ENCODE assay signal across 12 mouse cellular contexts in genomic region chr17:9848559-9849357, GRCm38 (mm10).
A peak's percentile ranks its signal among the peaks of the same experiment; 100 is the strongest.
DNase-seq lines count a peak whose midpoint lies in the region; ATAC-seq lines count a peak whose summit lies in the region.
"Had no signal": no experiment of that assay in that cellular context is flagged by ENCODE, and none has a peak within 500 bp of the region (broad histone marks: within the 10 kb centered on the region; RNA-seq: fewer than 3 reads in every experiment).

No protein-coding gene starts in this region.

- H3K27me3 ChIP-seq in hindbrain, embryonic 14.5 days (ENCODE audit: control insufficient read depth, insufficient read depth, low read length): no peaks in the 10 kb centered on the region
- H3K27me3 ChIP-seq: CH12.LX; liver, embryonic 15.5 days had no signal

- no peaks in the 10 kb centered on the region; the same call in 1 of the 2 replicates for H3K4me1 ChIP-seq in hindbrain, embryonic 14.5 days (replicated peaks; ENCODE audit: control insufficient read depth, insufficient read depth, low read length)
- H3K4me1 ChIP-seq: liver, embryonic 15.5 days had no signal

- no peak overlapping the region for H3K9ac ChIP-seq in hindbrain, embryonic 14.5 days
- H3K9ac ChIP-seq: liver, embryonic 15.5 days had no signal

- H3K4me3 ChIP-seq in hindbrain, embryonic 14.5 days (replicated peaks; ENCODE audit: low read length): no peak overlapping the region
- H3K4me3 ChIP-seq: heart, embryonic 10.5 days; liver, embryonic 15.5 days had no signal

- H3K4me2 ChIP-seq in hindbrain, embryonic 14.5 days (replicated peaks): no peak overlapping the region
- H3K4me2 ChIP-seq: liver, embryonic 15.5 days had no signal

- intact Hi-C loops in heart, postnatal 25 days (cut with DNase I): loop anchor here (5.0 kb wide), 1 partner anchor 464 kb away; no protein-coding TSS in a partner anchor

- H3K36me3 ChIP-seq in hindbrain, embryonic 14.5 days (replicated peaks; ENCODE audit: control insufficient read depth, insufficient read depth): no peaks in the 10 kb centered on the region
- H3K36me3 ChIP-seq: heart, embryonic 10.5 days; liver, embryonic 15.5 days had no signal

- peak overlapping the region; percentile 40; the same call in 1 of the 2 replicates for H3K27ac ChIP-seq in hindbrain, embryonic 14.5 days
- H3K27ac ChIP-seq: heart, embryonic 10.5 days; liver, embryonic 15.5 days had no signal

- WGBS in hindbrain, embryonic 14.5 days: 21% methylated on average over 9 of the region's 9 CpGs

- peak; percentile 92; the same call in 1 of the 2 replicates for ATAC-seq in hindbrain, embryonic 14.5 days (ENCODE audit: low FRiP score)
- ATAC-seq: activated CD4-positive, CD25-positive, alpha-beta regulatory T cell, adult 4 months had no signal

- H3K9me3 ChIP-seq in hindbrain, embryonic 14.5 days (ENCODE audit: control insufficient read depth, low read length): no peaks in the 10 kb centered on the region
- H3K9me3 ChIP-seq: heart, embryonic 10.5 days; liver, embryonic 15.5 days had no signal

- DNase-seq in heart, adult 11 months: peak; percentile 93
- DNase-seq in heart, postnatal 25 days (ENCODE audit: low spot score): no peak
- DNase-seq in testis, postnatal 14 days (ENCODE audit: low spot score): peak; percentile 17
- no peak for DNase-seq in testis, postnatal 10 days (ENCODE audit: low spot score)
- no peak for DNase-seq in hindbrain, embryonic 14.5 days (ENCODE audit: low spot score)
- DNase-seq in retina, postnatal 1 day: peak; percentile 66
- DNase-seq in liver: no peak
- no peak for DNase-seq in spleen, postnatal 14 days (ENCODE audit: low spot score in 2 of 2)

Comparison
In these comparisons a context has a peak if more than half of its experiments do, and no peak if none do; other contexts are left out.
1. DNase-seq: peak in heart, adult 11 months (single experiment), testis, postnatal 14 days (single experiment) and retina, postnatal 1 day (single experiment); none in heart, postnatal 25 days (single experiment), testis, postnatal 10 days (single experiment), hindbrain, embryonic 14.5 days (single experiment), liver (single experiment) and spleen, postnatal 14 days (0 of 2).